Mouse (Mus musculus) spleen, adult 18-20 months (tissue): ENCODE data around the gene Rpl18.

Source experiments
- DNase-seq, 2 experiments: peaks; one replicate each; pipeline ENCODE4 v3.0.0; 2022; ENCODE audit warnings: mixed read lengths in 2 of 2

Rpl18 gene

DNA sequence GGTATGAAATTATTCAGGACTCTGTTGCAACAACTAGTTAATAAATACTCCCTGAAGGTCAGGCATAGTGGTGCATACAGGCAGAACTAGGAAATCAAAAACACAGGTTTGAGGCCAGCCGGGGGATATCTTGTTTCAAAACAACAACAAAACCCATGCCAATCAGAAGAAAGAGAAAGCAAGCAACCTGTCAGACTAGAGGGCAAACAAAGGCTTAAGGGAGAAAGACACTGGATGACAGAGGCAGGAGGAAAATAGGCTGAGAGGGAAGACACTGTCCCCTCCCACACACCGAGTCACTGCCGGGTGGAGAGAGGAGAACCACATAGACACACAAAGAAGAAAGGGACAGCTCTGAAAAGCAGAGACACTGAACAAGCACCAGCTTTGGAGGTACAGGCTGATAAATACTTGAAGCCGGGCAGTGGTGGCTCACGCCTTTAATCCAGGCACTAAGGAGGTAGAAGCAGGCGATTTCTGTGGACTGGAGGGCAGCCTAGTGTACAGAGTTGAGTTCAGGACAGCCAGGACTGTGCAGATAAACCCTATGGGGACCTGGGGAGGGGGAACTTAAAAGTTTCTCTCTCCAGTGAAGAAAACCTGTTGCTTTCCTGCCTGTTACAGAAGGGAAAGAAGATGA is 1.3 kb upstream of the Rpl18 start:
- DNase-seq, result no peak

DNA sequence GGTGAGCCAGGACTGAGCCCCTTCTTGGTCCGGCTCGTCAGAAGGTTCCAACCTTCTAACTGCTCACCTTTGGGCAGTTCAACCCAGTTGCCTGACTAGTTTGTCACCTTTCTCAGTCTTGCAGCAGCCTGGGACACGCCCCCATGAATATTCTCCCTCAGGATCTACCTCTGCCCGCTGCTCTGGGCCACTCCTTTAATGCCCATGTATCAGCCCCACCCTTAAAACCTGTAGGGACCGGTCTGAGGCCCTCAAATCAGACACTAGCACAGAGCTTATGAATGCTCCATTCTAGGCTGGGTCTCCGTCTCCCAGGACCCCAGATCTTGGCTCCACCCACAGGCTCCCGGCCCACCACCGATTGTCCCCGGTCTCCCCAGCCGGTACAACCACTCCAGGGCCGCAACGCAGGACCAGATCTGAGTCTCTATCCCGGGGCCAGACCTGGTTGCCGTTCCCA is 597 bp upstream of the Rpl18 start:
- DNase-seq, result no peak

DNA sequence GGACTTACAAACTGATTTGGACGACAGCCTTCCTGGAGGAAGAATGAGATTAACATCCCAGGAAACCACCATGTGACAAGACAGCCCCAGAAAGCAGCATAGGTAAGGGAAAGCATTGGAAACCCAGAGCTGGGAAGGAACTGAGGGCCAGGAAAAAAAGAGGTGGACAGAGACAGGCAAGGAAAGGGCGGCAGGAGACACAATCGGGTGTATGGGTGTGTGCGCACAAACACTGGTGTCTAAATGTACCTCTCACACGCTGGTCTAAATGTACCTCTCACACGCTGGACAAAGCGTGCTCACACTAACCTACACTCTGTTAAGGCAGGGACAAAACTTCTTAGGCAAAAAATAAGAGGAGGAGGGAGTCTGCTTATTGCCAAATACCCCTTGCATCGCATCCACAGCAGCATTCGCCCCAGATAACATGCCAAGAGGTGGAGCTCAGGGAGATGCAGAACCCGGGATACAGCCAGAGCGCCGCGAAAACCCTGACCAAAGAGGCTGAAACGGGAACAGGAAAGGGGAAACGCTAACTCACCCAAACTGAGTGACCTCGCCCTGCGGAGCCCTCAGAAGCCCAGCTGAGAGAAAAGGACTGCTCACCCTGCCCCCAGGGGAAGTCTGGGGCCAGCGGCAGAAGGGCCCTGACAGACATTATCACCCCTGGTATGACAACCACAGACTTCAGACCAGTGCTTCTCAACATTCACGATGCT is 643 bp downstream of the Rpl18 start:
- no peak for DNase-seq

DNA sequence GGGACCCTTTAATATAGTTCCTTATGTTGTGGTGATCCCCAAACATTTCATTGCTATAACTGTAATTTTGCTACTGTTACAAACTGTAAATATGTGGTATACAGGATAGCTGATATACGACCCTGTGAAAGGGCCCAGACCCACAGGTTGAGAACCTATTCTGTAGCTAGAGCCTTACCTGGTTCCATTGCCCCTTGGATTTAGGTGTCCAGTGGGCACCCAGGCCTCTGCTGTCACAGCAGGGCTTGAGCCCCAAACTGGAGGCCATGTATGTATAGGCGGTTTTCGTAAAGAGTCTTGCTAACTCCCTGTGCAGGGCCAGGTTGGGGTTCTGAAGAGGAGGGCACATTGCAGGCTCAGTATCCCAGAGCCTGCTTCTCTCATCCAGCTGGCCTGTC is 1.2 kb downstream of the Rpl18 start:
- no peak for DNase-seq

DNA sequence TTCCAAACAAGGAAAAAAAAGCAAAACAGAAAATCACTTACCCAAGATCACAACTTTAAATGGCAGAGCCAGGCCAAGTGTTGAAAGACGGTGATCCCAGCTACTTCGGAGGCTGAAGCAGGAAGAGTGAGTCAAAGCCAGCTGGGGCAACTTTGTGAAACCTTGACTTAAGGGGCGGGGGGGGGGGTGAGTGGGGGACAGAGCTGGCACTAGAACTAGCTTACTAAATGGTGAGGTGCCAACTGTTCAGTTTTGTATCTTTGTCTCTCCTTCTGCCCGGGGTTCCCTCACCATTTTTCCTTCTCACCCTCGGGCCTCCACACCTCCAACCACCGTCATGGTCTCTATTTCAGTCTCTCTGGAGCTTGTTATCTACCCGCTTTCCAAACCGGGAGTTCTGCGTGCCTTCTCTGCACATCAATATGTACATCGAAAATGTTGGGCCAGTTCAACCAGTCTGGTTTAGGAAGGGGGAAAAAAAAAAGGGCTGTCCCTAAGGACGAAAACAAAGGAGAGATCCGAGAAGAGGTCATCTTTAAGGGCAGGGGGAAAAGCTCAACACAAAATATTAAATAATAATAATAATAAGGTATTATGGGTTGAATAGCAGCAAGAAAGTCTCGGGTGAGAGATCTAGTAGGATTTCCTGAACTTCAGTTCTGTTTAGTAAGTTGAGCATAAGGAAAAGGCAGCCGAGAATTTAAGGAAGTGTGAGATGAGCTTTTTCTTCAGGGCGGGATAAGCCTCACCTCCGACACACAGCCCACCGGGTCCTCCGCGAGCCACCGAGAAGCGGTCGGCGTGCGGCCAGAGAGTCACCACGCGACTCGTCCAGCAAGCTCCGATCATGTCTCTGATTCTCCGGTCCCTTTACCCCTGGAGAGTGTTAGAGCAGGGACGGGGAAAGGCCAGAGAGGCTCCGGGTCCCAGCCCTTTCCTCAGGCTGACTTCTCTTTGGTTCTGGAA is 2.0 kb downstream of the Rpl18 start:
- DNase-seq, result no peak

DNA sequence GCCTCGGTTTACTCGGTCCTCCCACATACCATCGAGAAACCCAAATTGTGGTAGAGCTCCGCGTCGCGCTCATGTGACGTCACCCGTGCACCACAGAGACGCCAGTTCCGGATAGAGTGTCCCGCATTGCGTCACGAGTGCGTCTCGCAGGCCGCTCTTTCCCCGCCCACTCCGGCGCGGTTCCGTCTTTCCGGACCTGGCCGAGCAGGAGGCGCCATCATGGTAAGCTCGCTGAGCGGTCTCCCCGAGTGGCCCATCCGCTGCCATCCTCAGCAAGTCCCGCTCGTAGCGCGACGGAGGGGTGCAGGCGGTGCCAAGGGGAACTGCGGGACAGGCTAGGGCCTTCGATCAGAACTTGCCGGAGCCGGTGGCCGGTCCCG is 2.7 kb downstream of the Rpl18 start, which contains the start of gene Sphk2:
TSS of gene Sphk2 (minus strand) at position 85 of the 380 bp plus-strand sequence.
- DNase-seq, result peak; percentile 97

DNA sequence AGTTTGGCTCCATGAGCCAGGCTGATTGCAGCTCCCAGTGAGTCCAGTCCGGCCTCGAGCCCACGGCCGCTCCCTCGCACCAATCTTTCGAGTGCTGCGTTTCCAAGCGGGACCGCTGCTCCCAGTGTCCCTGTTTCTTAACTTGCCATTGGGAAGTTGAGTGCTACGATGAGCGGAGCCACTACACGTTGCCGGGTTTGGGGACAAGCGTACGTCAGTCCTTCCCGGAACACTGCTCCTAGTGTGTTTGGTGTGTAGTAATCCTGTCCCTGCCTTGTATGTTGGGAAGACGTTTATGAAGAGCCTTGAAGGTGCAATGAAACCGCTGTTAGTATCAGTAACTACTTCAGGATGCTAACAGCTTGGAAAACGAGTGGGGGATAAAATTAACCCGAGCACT is 3.1 kb downstream of the Rpl18 start:
- DNase-seq, result no peak

DNA sequence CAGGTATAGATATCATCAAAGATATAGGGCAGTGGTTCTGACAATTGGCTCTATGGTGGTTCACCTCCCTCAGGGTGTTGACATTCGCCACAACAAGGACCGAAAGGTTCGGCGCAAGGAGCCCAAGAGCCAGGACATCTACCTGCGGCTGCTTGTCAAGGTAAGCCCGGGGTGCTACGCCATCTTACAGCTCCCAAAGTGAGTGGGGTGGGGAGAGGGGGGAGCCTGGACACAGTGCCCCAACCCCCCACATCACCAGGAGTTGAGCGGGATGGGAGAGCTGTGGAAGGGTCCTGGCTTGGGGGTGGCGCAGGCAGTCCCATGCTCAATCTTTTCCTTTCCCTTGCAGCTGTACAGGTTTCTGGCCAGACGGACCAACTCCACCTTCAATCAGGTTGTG is 3.9 kb downstream of the Rpl18 start:
- DNase-seq, result no peak

DNA sequence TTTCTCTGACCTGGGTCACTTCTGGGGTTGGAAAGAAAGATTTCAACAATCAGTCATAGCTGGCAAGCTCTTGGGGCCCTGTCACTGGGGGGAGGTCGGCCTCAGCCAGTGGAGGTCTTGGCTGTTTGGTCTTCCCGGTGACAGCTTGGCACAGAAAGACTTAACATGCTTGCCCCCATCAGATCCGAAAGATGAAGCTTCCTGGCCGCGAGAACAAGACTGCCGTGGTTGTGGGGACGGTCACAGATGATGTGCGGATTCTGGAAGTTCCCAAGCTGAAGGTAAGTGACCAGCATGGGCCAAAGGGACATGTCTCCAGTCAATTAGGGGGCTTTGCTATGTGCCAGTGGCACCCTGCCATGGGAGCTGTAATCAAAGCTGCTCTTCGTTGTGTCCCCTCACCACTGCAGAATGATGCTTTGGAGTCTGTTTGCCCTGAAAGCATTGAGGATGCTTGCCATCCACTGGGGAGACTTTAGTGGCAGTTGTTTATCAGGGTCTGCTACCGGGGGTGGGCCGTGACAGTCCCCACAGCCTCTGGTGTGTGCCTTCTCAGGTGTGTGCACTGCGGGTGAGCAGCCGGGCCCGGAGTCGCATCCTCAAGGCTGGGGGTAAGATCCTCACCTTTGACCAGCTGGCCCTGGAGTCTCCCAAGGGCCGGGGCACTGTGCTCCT is 4.6 kb downstream of the Rpl18 start:
- no peak for DNase-seq

DNA sequence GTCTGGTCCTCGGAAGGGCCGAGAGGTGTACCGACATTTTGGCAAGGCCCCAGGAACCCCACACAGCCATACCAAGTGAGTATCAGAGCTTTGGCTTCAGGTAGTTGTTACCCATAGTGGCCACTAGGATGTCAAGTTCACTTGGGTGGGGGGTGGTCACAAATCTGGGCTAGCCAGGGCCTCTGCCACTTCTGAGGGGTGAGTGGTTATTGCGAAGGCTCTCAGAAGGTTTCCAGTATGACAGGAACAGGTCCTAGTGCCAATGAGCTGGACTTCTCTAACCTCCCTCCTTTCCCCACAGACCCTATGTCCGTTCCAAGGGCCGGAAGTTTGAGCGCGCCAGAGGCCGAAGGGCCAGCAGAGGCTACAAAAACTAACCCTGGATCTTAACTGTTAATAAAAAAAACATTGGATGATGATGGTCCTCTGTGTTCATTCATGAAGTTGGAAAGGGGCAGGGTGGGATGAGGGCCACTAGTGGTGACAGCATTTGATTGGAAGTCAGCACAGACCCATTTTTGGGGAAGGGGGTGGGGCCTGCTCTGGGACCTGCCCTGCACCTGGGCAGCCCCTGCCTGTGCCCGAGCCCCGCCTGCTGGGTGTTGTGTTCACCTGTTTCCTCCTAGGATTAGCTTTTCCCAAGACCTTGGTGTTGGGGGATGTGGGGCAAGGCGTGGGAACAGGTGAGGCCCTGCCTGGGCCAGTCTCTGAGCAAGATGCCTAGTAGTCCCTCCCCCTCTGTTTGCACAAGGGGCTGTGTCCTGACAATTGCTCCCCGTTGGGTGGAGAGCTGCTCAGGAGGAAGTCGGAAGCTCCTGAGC is 5.4 kb downstream of the Rpl18 start, which contains the start of gene Fam83e:
TSS of gene Fam83e (plus strand) at position 800 of the 821 bp plus-strand sequence.
- no peak for DNase-seq

DNA sequence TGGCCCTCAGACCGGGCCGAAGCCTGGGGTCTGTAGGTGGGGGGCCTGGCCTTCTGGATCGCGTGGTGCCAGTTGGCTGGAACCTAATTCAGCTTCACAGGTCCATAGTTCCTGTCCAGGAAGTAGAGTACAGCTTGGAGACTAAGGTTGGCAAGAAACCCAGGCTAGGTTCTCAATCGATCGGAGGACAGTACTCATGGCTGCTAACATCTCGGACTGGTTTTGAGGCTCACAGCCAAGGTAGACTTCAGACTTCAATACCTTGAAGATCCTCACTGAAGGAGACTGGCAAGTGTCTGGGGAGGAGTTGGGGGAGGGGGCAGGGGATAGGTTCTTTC is 5.9 kb downstream of the Rpl18 start:
- no peak for DNase-seq

DNA sequence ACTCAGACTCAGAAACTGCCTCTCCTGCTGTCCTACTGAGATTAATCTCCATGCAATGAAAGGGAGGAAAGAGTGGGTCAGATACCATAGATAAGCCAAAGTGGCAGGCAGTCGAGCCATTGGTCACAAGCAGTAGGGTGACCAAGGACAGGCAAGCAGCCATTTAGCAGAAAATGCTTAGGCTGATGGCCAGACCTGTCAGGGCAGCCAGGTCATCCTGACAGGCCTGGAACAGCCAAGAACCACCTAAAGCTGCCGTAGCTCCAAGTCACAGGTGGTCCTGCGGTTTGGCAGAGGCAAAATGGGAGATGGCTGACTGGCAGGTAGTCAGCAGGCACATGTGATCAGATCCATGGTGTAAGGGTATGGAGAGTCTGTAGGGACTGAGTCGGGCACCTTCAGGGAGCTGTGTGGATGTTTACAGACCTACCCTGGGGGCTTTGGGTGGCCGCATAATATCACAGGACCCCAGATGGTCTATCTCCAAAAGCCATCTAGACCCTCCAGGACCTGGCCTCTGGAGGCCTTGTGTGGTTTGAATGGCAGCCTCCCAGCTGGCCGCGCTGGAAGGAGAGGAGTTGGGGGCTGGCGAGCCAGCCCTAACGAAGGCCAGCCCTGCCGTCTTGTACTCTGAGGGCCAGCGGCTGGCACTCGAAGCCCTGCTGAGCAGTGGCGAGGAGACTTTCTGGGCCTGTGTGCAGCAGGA is 6.5 kb downstream of the Rpl18 start:
- no peak for DNase-seq

DNA sequence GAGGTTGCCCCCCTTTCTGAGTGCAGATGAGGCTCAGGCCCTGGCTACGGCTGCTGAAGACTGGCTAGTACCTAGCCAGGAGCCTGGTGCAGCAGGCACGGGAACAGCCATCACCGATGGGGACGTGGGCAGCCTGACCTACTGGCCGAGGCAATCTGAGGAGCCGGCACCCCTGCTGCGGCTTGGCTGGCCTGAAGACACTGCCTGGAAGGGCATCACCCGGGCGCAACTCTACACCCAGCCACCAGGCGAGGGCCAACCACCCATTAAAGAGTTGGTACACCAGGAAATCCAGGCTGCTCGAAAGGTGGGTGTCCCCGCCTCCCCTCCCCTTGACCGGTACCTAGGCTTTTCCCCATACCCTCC is 7.1 kb downstream of the Rpl18 start:
- DNase-seq, result no peak

DNA sequence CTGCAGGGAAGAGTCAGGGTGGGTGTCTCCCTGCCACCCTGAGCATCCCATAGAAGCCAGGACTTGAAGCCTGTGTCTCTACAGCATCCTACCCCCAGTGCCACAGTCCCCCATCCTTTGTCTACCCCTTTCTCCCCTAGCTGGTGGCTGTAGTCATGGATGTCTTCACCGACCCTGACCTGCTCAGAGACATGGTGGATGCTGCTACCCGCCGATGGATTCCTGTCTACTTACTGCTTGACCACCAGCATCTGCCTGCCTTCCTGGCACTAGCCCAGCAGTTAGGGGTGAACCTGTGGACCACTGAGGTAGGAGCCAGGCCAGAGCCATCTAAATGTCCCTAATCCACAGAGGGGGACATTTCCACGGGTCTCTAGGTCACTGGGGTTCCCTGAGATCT is 8.0 kb downstream of the Rpl18 start:
- DNase-seq, result no peak

DNA sequence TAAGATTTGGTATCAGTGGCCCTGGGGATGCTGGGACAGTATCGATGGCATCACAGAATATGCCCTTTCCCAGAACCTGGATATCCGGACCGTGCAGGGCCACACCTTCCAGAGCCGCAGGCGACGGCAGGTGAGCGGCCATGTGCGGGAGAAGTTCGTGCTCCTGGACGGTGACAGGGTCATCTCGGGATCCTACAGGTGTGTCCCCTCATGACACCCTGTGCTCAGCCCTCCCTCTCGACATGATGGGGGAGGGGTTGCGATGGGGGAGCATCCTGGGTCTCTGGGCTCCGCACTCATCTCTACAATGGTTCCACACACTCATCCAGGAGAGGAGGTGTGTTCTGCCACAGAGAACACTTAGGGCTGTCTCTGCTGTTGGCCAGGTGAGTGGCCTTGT is 8.5 kb downstream of the Rpl18 start:
- DNase-seq, result no peak

DNA sequence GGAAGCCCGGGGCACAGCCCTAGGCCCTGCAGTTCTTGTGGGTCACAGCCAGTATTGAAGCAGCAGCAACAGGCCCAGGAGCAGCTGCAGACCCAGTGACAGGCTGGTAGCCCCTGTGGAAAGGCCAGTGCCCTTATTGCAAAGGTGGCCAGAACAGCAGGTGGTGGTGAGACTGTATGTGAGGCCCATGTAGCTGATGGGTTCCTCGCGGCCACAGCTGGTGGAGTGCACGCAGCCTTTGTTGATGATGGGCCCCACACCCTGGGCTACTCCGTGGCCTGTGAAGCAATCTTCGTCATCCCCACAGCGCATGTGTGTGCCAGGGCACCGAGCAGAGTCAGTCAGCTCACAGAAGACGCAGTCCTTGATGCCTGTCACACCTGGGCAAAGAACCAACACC is 9.9 kb downstream of the Rpl18 start:
- no peak for DNase-seq

DNA sequence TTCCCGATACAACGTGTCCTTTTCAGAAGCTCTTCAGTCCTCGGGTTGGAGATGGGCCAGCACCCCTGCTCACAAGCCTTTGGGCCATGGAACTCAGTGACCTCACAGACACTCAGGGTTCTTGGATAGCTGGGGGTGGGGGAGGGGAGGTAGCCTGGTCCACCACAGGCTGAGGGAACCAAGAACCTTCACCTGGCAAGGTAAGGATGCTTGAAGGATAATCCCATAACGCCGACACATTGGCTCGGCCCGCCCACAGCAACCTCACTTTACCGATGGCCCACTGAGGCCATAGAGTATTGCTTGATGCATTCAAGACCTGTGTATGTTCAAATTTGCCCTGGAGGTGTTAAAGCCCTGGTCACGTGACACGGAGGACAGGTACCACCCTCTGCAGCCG is 10.5 kb downstream of the Rpl18 start, which contains the start of gene Spaca4:
TSS of gene Spaca4 (minus strand) at position 101 of the 400 bp plus-strand sequence.
- no peak for DNase-seq

DNA sequence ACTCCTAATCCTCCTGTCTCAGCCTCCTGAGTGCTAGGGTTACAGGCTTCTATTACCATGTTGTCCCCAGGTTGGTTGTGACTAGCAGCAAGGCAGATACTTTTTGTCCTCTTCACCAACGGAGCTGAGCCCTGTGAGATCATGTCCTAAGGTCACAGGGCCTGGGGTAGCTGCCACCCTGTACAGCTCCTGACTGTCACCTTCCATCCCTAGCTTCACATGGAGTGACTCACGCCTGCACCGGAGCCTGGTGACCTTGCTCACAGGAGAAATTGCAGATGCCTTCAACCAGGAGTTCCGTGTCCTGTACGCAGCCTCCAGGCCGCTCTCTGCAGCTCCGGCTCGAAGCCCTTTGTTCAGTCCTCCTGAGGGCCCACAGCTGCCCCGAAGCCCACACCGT is 11.2 kb downstream of the Rpl18 start:
- no peak for DNase-seq

DNA sequence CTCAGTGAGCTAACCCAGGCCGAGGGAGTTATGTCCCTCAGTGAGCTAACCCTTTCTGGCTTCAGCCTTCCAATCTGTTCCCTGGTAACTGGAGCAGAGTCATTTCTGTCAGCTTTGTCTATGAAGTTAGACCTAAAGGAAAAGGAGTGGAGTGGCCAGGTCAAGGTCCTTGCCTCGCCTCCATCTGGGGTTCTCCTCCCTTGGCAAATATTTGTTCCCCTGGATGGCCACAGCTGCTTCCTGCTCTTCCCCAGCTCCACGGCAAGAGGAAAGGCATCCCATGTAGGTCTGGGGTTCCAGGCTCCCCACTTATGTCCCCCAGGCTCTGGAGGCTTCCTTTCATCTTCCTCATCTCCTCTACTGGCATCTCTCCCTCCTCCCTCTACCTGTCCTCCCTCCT is 12.4 kb downstream of the Rpl18 start:
- no peak for DNase-seq

DNA sequence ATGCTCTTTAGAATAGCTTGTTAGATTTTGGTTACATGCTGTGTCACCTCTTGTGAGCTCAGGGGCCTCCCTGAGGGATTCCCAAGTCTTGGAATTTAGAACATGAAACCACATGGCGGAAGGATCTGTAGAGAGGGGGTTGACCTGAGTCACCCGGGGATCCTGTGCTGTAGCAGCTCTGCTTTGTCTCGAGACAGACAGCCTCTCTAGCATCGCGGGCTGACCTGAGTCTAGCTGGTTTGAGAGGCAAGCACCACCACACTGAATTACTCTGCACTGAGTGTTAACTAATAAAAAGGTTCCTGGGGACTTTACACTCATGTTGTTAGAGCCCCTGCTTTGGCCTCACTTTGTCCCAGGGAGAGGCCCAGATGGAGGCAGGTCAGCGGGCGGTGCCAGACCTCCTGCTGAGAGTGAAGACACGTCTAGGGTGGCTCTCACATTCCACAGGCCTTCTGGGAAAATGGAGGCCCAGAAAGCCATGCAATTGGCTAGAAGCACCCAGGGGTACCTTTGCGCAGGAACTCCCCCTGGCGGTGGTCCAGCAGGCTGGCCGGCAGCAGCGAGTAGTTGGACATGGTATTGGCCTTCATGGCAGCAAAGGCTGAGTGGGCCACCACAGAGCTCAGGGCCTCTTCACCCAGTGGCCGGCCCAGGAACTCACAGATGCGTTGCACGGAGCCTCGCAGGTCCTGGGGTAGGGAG is 15.6 kb downstream of the Rpl18 start:
- no peak for DNase-seq

DNA sequence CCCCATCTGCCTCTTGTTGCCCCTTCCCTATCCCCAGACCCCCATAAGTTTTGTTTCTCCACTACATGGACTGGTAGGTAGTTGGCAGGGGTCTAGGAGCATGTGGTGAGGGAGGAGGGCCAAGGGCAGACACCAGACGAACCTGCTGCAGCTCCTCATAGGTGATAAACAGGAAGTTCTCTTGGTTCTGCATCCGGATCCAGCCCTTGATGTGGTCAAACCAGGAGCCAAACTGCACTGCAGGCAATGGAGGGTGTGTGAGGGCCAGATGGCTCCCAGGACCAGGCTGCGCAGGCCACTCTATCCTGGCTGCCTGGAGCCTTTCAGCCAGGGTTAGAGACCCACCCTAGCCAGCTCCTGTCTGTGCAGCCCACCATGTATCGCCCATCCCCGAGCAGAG is 18.2 kb downstream of the Rpl18 start:
- no peak for DNase-seq
